Mouse (Mus musculus): Measurements from ENCODE around the gene Slc37a4. TPM values are rescaled to one million over a fixed set of nuclear protein-coding genes. Genes with fewer than 3 reads are reported as not detected.

Slc37a4 gene
- polyA plus RNA-seq, 1 experiment from 2014 or later, result 17.7 TPM

DNA sequence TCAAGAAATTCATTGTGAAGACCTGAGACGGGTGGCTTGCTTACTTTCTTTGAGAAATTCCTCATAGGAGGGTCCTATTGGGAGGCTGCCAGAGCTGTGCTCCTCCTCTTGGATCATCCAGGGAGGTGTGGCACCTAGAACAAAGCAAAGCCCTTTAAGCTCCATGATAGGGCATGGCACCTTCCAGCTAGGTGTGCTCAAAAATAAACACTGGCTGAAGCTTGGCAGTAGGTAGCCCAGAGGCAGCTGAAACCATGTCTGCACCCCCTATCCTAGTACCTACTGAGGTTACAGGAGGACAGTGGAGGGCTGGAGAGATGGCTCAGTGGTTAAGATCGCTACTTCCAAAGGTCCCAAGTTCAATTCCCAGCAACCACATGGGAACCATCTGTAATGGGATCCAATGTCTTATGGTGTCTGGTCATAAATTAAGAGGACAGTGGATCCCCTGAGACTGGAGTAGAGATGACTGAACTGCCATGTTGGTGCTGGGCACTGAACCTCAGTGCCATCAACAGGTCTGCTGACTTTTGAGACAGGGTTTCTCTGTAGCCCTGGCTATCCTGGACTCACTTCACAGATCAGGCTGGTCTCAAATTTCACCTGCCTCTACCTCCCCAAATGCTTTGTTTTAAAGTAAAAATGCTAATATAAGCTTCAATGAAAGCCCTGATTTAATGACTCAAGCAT, 14.1 kb downstream of the Slc37a4 start:
- ATAC-seq (no peak), DNase-seq (ENCODE audit: low spot score) (no peak)
- Histone ChIP-seq H3K9ac (replicated peaks; ENCODE audit: low read depth) (no peak overlapping the region), H3K9me3 (ENCODE audit: low read length) (no peaks in the 10 kb centered on the region), H3K36me3 (ENCODE audit: insufficient read depth, low read length) (peaks cover 16% of the 10 kb centered on the region), H3K4me3 (ENCODE audit: low read depth, low read length) (no peak overlapping the region), H3K27me3 (replicated peaks; ENCODE audit: insufficient read depth, low read length) (no peaks in the 10 kb centered on the region), H3K4me2 (replicated peaks; ENCODE audit: low read depth, low read length) (no peak overlapping the region), H3K27ac (ENCODE audit: low read length) (no peak overlapping the region), H3K4me1 (ENCODE audit: insufficient read depth, low read depth, low read length) (peaks cover 3% of the 10 kb centered on the region; the same call in 1 of the 2 replicates)
- TF ChIP-seq EP300 (IDR thresholded peaks at IDR 0.05), result no peak
- 80% methylated on average over 2 of the region's 2 CpGs for WGBS

DNA sequence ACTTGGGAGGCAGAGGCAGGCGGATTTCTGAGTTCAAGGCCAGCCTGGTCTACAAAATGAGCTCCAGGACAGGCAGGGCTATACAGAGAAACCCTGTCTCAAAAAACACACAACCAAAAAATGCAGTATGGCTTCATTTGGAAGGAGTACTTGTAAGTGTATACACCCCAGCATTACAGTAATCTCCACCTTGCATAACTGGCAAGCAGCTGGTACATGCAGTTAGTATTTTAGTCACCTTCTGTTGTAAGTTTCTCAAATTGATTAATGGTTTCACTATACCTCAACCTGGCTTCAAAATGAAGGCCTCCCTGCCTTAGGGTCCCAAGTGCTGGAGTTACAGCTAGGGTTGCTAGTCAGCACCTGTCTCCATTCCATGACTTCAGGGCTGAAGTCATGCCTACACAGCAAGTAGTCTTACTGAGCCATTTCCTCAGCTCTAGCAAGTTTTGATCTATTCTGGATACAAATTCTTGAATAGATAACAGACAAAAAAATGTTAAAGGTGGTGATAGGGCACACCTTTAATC, 15.0 kb downstream of the Slc37a4 start:
- no peak for DNase-seq (ENCODE audit: low spot score)
- H3K27ac ChIP-seq (ENCODE audit: low read length), result no peak overlapping the region
- no peak overlapping the region for H3K4me3 ChIP-seq (ENCODE audit: low read depth, low read length)
- no peak overlapping the region for H3K9ac ChIP-seq (replicated peaks; ENCODE audit: low read depth)
- H3K4me2 ChIP-seq (replicated peaks; ENCODE audit: low read depth, low read length), result no peak overlapping the region
- 83% methylated on average over 1 of the region's 1 CpGs for WGBS
- H3K9me3 ChIP-seq (ENCODE audit: low read length), result no peaks in the 10 kb centered on the region
- TF ChIP-seq CTCF (IDR thresholded peaks at IDR 0.05), result no peak
- no peak for TF ChIP-seq EP300 (IDR thresholded peaks at IDR 0.05)
- no peak for ATAC-seq
- H3K27me3 ChIP-seq (replicated peaks; ENCODE audit: insufficient read depth, low read length), result no peaks in the 10 kb centered on the region
- H3K36me3 ChIP-seq (ENCODE audit: insufficient read depth, low read length), result peaks cover 16% of the 10 kb centered on the region
- peaks cover 3% of the 10 kb centered on the region; the same call in 1 of the 2 replicates for H3K4me1 ChIP-seq (ENCODE audit: insufficient read depth, low read depth, low read length)

DNA sequence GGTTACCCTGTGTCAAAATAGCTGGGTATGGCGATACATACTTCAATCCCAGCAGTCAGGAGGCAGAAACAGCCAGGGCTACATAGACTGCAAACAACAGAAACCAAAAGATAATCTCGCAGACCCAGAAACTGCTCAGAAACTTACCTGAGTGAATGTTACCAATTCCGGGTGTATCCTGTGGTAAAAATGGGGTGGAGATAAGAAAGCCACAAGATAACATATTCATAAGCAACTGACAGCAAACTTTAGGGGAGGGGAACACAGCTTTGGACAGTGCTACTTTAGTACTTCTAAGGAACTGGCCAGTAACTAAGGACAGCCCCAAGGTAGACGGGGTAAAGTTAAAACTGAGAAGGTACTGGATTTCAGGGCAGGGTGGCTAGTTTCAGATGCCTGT, 15.7 kb downstream of the Slc37a4 start:
- Histone ChIP-seq H3K36me3 (ENCODE audit: insufficient read depth, low read length) (peaks cover 16% of the 10 kb centered on the region), H3K9ac (replicated peaks; ENCODE audit: low read depth) (no peak overlapping the region), H3K4me3 (ENCODE audit: low read depth, low read length) (no peak overlapping the region), H3K27ac (ENCODE audit: low read length) (no peak overlapping the region), H3K9me3 (ENCODE audit: low read length) (no peaks in the 10 kb centered on the region), H3K4me1 (ENCODE audit: insufficient read depth, low read depth, low read length) (peaks cover 7% of the 10 kb centered on the region; the same call in 1 of the 2 replicates), H3K27me3 (replicated peaks; ENCODE audit: insufficient read depth, low read length) (no peaks in the 10 kb centered on the region), H3K4me2 (replicated peaks; ENCODE audit: low read depth, low read length) (no peak overlapping the region)
- WGBS, result 73% methylated on average over 4 of the region's 4 CpGs
- TF ChIP-seq EP300 (IDR thresholded peaks at IDR 0.05), result no peak
- TF ChIP-seq CTCF (IDR thresholded peaks at IDR 0.05), result no peak
- no peak for DNase-seq (ENCODE audit: low spot score)
- ATAC-seq, result no peak

DNA sequence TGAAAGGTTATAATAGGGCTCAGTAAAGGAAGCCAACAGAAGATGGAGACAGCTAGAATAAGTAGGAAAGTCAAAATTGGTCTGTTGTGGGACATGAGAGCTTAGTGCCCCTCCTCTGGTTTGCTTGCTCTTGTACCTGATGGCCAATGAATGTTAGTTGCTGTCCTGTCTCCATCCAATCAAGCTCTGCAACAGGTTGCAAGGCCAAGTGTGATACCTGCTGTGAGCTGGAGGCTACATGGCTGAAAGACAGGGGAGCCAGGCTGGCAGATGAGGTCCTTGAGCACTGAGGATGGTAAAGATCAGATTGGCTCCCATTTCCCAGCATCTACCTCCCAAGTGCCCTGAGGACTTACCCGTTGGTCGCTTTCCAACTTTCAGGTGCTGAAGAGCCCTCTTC, 16.1 kb downstream of the Slc37a4 start:
- Histone ChIP-seq H3K36me3 (ENCODE audit: insufficient read depth, low read length) (peaks cover 16% of the 10 kb centered on the region), H3K27me3 (replicated peaks; ENCODE audit: insufficient read depth, low read length) (no peaks in the 10 kb centered on the region), H3K9ac (replicated peaks; ENCODE audit: low read depth) (no peak overlapping the region), H3K27ac (ENCODE audit: low read length) (no peak overlapping the region), H3K4me2 (replicated peaks; ENCODE audit: low read depth, low read length) (no peak overlapping the region), H3K9me3 (ENCODE audit: low read length) (no peaks in the 10 kb centered on the region), H3K4me1 (ENCODE audit: insufficient read depth, low read depth, low read length) (peaks cover 7% of the 10 kb centered on the region; the same call in 1 of the 2 replicates), H3K4me3 (ENCODE audit: low read depth, low read length) (no peak overlapping the region)
- 55% methylated on average over 2 of the region's 2 CpGs for WGBS
- ATAC-seq (no peak), DNase-seq (ENCODE audit: low spot score) (no peak)
- TF ChIP-seq CTCF (IDR thresholded peaks at IDR 0.05) (no peak), EP300 (IDR thresholded peaks at IDR 0.05) (no peak)

- Histone ChIP-seq H3K9ac (replicated peaks; ENCODE audit: low read depth) (peak overlapping the region; percentile 53), H3K9me3 (ENCODE audit: low read length) (no peaks in the 10 kb centered on the region), H3K4me1 (ENCODE audit: insufficient read depth, low read depth, low read length) (peaks cover 8% of the 10 kb centered on the region; the same call in 1 of the 2 replicates), H3K4me2 (replicated peaks; ENCODE audit: low read depth, low read length) (peak overlapping the region; percentile 87), H3K36me3 (ENCODE audit: insufficient read depth, low read length) (no peaks in the 10 kb centered on the region; the same call in 1 of the 2 replicates), H3K4me3 (ENCODE audit: low read depth, low read length) (peak overlapping the region; percentile 77), H3K27me3 (replicated peaks; ENCODE audit: insufficient read depth, low read length) (no peaks in the 10 kb centered on the region), H3K27ac (ENCODE audit: low read length) (peak overlapping the region; percentile 78)
- TF ChIP-seq CTCF (IDR thresholded peaks at IDR 0.05) (no peak), EP300 (IDR thresholded peaks at IDR 0.05) (no peak)
- 7% methylated on average over 26 of the region's 26 CpGs for WGBS
- DNase-seq (ENCODE audit: low spot score) (no peak), ATAC-seq (peak; percentile 68)
Measured at GRCm38 (mm10) chr9:44417156-44417891, 20.7 kb downstream of the Slc37a4 start.

GRCm38 (mm10) chr9:44417892-44418363, 21.3 kb downstream of the Slc37a4 start:
- TF ChIP-seq CTCF (IDR thresholded peaks at IDR 0.05) (peak; percentile 86), EP300 (IDR thresholded peaks at IDR 0.05) (no peak)
- under 1% methylated on average over 38 of the region's 38 CpGs for WGBS
- no peaks in the 10 kb centered on the region for H3K9me3 ChIP-seq (ENCODE audit: low read length)
- peaks cover 8% of the 10 kb centered on the region; the same call in 1 of the 2 replicates for H3K4me1 ChIP-seq (ENCODE audit: insufficient read depth, low read depth, low read length)
- H3K4me2 ChIP-seq (replicated peaks; ENCODE audit: low read depth, low read length), result peak overlapping the region; percentile 87
- ATAC-seq (peak; percentile 99), DNase-seq (ENCODE audit: low spot score) (peak; percentile 96)
- no peaks in the 10 kb centered on the region; the same call in 1 of the 2 replicates for H3K36me3 ChIP-seq (ENCODE audit: insufficient read depth, low read length)
- H3K27me3 ChIP-seq (replicated peaks; ENCODE audit: insufficient read depth, low read length), result no peaks in the 10 kb centered on the region
- peak overlapping the region; percentile 78 for H3K27ac ChIP-seq (ENCODE audit: low read length)
- peak overlapping the region; percentile 77 for H3K4me3 ChIP-seq (ENCODE audit: low read depth, low read length)
- H3K9ac ChIP-seq (replicated peaks; ENCODE audit: low read depth), result peak overlapping the region; percentile 53
